Mouse (Mus musculus) ovary, postnatal 14 days (tissue): ENCODE data around the gene Cdk5r2.

ENCODE experiments used
- DNase-seq: peaks from one replicate; pipeline ENCODE4 v3.0.0; 2022; ENCODE audit warnings: low spot score

Cdk5r2 gene

GRCm38 (mm10) chr1:74892351-74893133 lies 37.8 kb downstream of the Cdk5r2 start:
- no peak for DNase-seq

- peak; percentile 18 for DNase-seq
These were observed 38.6 kb downstream of the Cdk5r2 start, which contains the start of gene Cryba2 for GRCm38 (mm10) chr1:74893134-74893855. Gene Cryba2, minus strand, starts transcription at chr1:74893143.

- peak; percentile 49 for DNase-seq
These were observed 40.2 kb downstream of the Cdk5r2 start for GRCm38 (mm10) chr1:74894966-74895365.

DNA sequence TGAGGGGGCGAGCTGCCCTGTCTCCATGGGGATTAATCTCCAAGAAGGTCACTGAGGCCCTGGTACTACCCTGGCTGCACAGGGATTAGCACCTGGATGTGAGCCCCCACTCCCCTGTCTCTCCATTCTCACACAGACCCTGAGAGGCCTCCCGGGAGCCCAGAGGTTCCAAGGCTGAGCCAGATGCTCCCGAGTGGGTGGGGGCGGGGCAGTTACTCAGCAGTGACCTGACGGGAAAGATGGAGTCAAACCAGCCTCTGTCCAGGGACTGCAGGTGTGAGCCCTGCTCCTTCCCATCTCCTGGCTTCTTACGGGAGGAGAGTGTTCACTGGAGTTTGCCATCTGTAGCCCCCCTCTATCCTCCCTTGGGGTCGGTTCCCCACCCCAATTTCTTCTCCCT lies 43.2 kb downstream of the Cdk5r2 start:
- no peak for DNase-seq

DNA sequence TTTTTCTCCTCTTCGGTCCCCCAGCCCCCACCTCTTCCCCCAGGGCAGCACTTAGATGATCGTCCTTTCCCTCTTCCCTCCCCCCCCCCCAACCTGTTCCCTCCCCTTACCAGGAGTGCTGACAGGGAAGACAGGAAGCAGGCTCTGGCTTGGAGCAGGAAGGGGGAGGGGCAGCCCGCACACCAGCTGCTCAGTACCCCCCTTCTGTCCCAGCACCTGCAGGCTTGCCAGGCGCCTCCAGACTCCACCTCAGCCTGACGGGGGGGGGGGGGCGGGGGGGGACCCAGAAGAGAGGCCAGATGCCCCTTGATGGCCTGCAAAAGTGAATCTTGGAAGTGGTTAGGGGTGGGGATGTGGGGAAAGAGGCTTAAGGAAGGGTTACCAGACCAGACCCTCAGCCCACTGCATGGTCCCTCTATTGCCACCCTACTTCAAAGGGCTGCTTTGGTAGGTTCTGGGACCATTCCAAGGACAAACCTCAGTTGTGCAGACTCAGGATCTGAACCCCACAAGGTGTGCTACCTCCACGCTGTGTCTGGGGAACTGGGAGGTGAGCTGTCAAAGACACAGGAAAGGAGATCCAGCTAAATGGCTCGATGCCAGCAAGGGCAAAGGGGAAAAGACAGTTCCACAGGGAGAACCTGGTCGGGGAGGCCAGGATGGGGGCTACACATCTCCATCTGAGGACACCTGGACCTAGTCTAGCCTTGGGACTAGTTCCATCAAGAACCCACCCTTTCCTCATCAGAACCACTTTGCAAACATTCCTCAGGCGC lies 44.1 kb downstream of the Cdk5r2 start:
- DNase-seq: no peak

DNA sequence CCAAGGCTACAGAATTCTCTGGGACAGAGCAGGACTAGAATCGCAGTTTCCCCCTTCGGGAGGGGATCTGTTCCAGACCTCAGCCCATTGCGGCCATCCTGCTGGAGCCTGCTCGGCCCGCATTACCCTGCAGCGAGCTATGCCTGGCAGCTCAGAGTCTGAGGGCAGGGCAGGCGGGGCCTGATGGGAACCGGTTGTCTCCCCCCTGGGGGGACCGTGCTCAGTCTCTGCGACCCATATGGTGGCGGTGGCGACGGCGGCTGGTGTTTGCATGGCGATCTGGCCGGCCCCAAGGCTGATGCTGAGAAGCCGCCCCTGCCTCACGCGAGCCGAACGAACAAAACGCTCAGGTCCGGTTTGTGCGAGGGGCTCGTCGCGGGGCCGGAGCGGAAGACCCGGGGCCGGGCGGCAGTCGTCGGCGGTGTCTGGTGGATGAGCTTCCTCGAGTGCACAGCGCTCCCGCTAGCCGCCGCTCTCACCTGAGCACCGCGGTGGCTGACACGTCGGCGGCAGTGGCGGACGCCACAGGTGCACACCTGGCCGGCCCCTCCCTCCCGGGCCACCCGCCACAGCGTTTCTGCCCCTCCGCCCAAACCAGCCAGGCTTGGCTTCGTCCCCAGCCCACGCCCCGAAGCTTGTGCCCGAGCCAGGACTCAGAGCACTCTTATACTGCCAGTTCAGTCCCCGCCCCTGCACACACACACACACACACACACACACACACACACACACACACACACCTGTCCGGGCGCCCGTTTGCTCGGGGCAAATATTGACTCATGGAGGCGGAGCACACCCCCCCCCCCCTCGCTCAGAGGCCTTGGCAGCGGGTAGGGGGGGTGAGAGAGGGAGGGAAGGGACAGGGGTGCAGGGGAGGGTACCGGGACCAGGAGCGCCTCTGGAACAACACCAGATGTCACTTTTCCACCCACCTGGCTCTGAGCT lies 45.9 kb downstream of the Cdk5r2 start:
- DNase-seq: peak; percentile 18

DNA sequence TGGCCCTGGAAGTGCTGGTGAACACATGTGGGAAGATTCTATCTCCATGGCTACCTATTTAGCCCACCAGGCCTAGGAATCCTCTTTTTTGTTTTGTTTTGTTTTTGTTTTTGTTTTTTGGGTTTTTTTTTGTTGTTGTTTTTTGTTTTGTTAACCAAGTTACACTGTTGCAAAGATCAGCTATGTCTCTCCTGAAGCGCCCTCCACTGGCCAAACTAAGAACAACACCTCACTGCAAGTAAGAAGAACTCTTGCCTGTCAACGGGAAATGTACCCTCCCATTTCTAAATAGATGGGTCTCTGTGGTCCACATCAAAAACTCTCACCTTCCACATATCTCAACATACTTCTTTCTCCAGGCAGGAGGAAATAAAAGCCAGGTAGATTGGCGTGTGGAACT lies 47.0 kb downstream of the Cdk5r2 start:
- peak; percentile 38 for DNase-seq

GRCm38 (mm10) chr1:74902191-74902590 lies 47.5 kb downstream of the Cdk5r2 start:
- no peak for DNase-seq
